Mouse (Mus musculus) A20 (cell line): Measurements from ENCODE around the gene Foxp1.

Source experiments
- DNase-seq: peaks from one replicate; pipeline ENCODE4 v3.0.0-alpha.2; 2011; ENCODE audit warnings: low read depth, low spot score

Gene Foxp1

DNA sequence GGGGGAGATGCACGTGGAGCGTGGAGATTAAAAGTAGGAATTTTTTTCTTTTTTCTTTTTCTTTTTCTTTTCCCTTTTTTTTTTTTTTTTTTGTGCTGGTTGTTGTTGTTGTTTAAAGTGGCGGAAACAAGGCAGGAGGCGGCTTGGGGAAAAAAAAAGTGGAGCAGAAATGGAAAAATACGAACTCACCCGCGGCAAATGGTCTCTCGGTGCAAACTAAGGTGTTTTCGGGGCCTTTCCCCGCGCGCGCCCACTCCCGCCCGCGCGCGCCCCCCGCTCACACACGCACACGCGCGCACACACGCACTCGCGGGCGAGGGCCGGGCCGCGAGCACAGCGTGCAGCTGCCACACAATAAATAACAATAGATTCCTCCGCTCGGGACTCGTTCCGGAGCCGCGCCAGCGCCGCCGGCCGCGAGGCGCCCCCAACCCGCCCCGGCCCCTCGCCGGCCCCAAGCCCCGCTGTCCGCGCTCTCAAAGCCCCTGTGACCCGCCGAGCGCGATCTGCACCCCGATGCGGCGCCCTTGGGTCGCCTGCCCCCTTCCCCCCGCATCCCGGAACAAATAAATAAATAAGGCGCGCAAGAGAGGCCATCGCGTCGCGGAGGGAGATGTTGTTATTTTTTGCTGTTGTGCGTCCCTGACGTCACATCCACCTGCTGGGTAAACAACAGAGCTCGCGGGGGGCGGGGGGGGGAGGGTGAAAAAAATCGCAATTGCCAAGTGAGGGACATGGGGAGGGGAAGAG lies at the start of gene Foxp1:
Foxp1 (minus strand) TSS at position 363 of the 750 bp plus-strand sequence.
- DNase-seq: peak; percentile 96

DNA sequence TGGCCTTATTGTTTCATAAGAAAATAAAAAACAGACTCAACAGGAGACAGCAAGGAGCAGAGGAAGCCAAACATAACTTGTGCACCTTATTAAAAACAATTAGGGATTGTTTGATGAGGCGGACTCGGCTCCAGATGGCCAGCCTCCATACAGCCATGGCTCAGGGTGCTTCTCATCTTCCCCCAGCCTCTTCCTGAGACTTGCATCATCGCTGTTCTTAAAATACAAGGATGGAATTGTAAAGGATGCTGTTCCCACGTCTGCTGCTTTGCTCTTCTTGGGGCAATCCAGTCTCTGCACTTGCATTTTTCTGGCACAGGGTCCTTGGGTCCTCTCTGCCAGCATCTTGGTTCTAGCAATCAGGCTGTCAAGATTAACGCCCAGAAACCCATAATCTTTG lies 49.5 kb upstream of the Foxp1 start:
- no peak for DNase-seq

DNA sequence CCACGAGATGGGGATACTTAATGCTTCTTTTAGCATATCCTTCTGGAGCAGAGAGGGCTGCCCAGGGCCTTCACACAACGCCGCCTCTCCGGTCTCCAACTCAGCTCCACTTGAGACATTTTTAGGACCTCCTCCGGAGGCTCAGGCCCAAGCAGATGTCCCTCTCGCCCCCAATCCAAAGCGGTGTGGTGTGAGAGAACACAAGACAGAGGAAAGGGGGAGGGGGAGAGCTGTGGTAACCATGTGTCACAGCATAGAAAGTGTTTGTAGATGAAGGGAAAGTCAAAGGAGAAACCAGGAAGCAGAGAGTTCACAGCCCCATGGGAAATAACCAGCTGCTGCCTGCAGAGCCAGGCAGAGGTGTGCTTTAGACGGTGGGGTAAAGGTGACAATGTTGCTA lies 44.4 kb upstream of the Foxp1 start:
- DNase-seq: no peak

DNA sequence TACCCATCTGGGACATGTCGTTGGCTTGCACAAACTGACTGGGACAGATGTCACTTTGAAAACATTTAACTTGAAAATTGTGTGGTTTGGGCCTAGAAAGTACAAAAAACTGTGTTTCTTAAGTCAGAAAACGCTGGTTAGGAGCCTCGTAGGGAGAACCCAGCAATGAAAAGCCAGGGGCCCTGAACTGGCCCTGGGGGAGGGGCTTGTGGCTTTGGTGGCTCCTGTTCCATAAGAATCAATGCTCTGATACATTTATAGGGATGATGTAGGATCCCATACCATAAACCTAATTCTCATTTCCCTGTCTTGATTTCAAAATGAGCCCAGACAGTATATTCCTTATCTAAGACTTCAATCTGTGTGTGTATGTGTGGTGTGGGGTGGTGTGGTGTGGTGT lies 42.2 kb upstream of the Foxp1 start:
- no peak for DNase-seq

DNA sequence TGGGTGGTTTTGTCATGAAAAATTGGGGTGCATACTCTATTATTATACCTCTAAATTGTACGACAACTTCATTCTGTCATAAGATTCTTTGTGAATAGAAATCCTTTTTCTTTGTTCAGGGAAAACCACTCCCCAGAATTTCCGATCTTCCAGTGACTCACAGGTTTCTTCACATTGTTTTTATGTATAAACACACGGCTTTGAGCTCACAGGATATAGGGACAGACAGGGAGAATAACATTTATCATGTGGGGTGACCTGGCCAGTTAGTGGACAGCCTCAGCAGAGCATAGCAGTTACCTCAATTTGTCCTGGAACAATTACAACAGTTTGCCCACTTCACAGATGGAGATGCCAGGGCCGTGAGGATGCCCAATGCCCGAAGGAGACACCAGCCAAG lies 34.4 kb upstream of the Foxp1 start:
- DNase-seq: no peak

DNA sequence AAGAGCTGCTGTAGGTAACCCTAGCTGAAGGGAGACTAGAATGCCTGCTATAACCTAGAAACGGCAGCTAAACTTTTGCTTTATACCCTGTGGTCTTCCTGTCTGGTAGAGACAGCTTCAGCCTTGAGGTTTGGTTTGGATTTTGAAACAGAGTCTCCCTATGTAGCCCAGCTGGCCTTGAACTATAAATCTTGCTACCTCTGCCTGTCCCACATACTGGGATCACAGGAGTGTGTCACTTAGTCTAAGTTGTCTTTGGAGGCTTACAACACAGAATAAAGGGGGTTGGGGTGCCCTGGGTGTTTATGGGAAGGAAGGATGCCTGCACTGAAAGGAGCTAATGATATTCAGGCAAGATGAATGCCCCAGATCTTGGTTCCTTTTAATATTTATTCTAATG lies 30.3 kb upstream of the Foxp1 start:
- DNase-seq: no peak

DNA sequence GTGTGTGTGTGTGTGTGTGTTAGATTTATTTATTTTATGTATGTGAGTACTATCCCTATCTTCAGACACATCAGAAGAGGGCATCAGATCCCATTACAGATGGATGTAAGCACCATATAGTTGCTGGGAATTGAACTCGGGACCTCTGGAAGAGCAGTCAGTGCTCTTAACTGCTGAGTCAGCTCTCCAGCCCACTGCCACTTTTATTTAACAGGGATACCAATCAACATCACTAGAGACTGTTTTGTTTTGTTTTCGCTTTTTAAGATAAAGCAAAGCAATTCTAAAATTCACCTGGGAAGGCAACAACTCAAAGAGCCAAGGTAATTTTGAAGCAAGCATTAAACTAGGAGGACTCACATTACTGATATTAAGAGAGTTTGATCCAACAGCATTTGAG lies 23.9 kb upstream of the Foxp1 start:
- DNase-seq: no peak

DNA sequence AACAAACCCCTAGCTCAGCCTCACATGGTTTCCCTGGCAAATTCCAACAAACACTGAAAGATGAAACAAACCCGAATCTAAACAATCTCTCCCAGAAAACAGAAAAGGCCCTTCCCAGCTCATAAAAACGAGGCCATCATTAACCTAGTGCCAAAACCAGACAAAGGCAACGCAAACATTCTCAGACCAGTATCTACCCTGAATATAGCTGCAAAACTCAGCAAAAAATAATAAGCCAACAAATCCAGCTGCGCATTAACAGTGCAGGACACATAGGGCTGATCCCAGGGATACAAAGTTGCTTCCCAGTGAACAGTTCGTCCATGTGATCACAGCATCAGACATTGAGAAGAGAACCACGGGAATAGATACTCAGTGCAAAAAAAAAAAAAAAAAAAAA lies 22.9 kb upstream of the Foxp1 start:
- no peak for DNase-seq

DNA sequence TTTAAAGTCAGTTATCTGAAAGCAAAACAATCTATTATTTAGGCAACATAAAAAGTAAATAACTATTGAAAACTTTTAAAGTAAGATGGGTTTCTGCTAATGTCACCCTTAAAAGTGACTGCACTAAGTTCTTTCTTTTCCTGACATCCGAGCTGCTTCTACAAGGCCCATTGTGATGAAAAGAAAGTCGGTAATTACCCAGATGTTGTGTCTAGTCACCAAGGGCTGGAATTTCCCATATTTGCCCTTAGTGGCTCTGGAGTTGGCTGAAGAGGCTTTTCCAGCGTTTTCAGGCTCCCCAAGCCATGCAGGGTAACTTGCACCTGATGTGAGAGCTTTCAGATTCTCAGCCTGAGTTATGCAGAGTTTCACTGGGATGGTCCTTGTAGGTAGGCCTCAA lies 18.6 kb upstream of the Foxp1 start:
- DNase-seq: no peak

DNA sequence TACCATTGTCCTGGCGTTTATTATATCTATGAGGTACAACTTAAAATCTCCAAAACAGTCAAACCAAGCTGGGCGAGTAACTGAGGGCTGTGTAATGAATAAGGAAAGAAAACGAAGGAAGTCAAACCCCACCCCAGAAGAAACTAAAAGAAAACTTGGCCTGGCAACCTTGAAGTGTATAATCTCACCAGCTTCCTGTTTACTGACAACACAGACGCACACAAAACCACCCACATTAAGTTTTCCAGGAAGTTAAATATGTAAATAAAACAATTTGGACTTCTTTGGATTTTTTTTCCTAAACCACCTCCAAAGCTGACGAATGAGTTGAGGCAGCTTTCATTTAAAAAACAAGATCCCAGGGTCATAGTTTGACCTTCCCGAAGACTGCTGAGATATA lies 18.1 kb upstream of the Foxp1 start:
- DNase-seq: no peak

DNA sequence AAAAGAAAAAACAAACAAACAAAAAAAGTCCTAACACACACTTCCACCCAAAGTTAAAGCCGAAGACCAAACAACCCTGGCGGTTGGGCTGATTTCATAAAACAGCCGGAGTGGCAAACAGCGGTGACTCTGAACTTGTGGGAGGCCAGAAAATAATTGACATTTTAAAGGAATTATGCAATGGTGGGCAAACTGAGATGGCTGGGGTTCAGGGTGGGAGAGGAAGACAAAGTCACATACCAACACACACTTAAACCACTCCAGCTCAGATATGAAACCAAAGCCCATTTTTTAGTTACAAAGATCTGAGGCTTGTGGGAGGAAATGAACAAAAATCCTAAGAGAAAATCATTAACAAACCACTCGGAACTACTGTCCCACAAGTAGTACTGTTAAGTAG lies 17.6 kb upstream of the Foxp1 start:
- no peak for DNase-seq

DNA sequence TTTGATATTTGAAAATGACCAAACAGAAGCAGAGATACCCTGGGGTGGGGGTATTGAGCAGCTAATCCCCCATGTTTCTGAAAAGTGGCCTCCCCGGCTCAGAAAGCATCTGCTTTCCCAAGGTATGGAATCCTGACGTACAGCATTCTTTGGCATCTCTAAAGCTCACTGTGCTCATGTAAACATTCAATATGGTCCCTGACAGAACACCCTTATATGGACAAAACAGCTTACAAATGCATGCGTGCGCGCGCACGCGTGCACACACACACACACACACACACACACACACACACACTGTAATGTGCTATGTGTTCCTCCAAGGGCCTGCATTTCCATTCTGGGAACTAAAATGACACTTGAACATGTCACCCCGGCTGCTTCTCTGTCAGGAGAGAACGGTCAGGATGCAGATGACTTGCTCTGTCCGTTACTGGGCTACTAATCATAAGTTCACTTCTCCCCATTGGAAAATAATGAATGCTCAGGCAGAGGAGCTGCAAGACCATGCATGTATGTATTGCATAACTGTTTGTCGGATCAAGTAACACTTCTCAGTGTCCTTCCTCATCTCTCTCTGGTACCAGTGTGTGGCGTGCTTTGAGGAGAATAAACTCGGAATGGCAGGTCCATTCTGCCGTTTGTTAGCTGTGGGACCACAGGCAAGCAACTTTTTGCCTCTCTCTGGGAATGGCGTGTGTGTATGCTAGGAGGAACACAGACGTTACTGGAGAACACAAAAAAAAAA lies 15.8 kb upstream of the Foxp1 start:
- no peak for DNase-seq

DNA sequence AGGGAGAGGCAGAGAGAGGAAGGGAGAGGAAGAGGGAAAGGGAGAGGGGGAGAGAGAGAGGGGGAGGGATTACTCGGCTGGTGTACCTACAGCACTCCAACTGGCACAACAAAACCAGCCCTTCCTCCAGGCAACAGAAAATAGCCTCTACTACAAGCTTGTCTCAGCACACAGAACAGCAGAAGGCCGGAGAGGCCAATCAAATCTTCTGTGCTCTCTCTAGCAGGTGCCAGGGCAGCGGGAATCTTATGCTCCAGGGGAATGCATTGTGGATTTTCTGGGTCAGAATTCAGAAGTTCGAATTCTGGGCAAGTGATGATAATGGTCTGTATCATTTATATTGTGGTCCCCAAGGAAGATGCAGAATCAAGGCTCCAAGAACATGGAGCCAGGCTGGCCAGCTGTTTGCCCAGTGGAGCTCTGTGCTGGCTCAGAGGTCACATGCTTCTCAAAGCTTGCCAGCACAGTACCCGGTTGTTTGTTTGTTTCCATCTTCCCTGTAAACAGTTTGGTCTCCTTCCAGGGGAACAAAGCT lies 11.8 kb upstream of the Foxp1 start:
- no peak for DNase-seq

DNA sequence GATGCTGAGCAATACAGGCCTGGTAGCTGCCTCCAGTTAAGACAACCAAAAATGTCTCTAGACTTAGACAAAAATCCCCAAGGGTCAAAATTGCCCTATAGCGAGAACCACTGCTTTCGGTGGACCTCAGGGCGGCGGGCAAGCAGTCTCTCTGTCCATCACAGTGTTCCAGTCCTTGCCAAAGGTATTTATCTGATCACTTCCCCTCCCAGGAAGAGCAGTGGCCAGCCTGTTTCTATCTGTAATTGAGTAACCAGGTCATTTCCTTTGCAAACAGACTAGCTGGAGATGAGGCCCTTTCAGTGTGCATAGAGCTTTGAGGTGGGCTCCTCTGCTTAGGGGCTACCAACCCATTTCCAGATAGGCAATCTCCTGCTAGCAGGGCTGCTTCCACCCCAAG lies 9.9 kb upstream of the Foxp1 start:
- DNase-seq: no peak

DNA sequence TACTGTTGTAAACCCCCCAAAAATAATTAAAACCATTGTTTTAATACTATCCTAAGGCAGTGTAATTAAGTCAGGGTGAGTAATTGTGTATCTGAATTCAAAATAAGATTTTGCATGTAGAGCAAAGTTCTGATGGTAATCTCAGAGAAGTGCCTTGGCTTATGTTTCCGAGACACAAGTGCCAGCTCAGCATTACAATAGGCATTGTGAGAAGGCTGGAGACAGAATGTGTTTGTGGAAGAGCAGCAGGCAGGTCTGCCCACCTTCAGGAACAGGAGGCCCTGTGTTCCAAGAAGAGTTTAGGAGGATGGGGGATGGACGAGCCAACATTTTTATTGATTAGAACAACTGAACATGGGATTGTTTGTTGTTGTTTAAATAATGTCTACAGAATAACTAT lies 6.5 kb upstream of the Foxp1 start:
- DNase-seq: no peak

DNA sequence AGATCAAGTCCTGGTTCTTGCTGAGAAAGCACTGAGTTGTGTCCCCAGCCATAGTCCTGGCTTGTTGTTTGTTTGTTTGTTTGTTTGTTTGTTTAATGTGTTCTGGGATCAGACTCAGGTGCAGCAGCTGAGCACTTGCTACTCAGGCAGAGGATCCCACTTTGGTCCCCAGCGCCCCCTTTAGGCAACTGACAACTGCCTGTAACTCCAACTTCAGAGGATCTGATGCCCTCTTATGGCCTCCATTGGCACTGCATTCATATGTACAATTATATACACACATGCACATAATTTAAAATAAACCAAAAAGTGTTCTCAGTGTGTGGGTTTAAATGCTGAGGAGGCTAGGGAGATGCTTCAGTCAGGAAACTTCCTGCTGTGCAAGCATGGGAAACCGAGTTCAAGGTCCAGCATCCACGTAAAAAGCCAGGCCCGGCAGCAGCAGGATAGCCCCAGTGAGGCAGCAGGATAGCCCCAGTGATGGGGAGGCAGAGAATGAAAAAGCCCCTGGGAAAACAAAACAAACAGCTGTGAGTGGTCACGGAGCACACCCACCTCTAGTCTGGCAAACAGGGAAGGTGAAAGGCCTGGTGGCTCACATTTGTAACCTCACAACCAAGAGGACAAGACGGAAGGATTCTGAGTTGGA lies 5.1 kb upstream of the Foxp1 start:
- DNase-seq: no peak

DNA sequence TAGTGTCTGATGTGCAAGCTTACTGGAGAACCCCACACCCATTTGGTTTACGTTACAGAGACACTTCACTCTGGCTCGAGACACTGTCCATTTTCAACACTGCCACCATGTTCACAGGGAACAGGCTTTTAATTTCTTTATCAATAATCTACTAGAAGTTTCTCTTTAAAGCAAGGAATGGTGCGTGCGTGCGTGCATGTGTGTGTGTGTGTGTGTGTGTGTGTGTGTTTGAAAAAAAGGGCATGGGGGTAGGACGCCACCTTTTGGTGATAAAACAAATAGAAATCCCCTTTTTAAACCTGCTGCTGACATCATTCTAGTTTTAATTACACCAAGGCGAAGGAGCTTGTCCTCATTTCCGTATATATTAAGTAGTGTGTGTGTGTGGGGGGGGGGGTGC lies 2.8 kb upstream of the Foxp1 start:
- DNase-seq: peak; percentile 71

DNA sequence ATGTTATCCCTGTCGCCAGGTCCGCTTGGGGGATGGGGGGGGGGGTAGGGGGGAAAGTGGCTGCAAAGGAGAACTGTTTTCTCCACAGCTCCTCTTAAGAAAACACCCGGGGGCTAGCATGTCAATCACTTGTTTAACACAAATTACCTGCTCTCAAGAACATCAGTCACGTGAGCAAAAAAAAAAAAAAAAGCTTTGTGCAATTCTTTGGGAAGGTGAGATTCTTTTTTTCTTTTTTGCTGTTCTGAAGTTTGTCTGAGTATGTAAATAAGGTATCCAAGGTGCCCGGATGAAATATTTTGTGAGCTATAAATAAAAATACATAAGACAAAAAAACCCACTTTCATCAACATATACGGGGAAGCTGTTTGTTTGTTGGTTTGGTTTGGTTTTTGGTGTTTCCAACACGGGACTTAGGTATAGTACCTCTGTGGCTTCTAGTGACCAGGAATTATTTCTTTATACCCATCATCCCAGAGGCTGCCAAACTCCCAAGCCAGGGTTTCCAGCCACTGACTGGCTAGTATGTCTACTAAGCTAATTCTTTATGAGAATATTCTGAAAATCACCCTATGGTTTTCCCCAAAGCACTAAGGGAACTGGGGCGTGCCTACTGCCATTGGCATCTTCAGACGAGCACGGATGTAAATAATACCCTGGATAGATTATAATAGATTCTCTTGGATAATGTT lies 1.3 kb upstream of the Foxp1 start:
- DNase-seq: no peak

DNA sequence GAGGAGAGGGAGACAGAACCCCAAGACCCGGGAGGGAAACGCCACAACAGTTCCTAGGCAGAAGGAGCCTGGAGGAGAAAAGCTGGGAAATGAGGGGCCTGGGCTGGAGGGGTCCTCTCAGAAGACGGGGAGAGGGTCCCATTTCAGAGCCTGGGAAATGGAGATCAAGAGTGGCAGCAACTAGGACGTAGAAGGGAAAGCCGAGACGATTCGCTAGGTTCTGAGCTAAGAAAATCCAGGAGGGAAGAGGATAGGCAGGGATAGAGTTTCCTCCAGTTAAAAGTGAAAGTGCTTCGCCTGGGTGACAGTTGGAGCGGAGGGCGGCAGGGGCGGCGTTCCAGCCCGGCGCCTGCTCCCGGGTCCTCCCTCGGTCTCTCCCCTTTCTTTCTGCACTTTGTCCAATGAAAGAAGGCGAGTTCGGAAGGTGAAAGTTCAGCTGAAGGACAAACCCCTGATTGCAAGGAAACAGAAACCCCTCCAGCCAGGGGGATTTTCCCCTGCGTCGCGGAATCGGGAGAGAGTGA lies 650 bp upstream of the Foxp1 start:
- no peak for DNase-seq

DNA sequence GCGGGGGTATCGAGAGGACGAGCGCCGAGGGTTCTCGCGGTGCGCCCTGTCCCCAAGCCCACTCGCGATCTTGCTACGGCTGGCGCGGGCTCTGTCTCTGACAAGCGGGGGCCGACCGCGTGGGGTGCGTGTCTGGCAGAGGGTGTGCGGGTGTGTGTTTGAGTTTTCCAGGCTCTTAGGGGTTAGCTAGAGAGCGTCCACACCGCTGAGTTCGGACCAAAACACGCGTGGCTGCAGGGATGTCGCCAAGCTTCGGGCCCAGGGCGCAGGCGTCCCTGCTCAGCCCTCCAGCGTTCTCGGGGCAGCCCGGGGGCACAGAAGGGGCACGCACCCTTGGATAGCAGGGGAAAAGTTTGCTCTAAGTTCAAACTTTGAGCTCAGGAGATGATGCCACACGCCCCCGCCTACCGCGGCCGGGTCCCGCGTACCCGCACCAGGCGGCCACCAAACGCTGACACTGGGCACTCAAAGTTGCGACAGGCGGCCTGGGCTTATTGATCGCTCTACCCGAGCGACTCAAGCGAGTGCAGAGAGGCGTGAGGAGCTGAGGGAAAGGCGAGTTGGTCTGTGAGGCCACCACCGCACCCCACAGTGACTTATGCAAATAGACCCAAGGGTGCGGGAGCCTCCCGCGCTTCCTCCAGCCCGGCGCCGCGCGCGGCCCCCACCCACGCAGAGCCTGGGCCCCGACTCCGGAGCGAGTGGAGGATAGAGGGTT lies 721 bp downstream of the Foxp1 start:
- DNase-seq: peak; percentile 83

DNA sequence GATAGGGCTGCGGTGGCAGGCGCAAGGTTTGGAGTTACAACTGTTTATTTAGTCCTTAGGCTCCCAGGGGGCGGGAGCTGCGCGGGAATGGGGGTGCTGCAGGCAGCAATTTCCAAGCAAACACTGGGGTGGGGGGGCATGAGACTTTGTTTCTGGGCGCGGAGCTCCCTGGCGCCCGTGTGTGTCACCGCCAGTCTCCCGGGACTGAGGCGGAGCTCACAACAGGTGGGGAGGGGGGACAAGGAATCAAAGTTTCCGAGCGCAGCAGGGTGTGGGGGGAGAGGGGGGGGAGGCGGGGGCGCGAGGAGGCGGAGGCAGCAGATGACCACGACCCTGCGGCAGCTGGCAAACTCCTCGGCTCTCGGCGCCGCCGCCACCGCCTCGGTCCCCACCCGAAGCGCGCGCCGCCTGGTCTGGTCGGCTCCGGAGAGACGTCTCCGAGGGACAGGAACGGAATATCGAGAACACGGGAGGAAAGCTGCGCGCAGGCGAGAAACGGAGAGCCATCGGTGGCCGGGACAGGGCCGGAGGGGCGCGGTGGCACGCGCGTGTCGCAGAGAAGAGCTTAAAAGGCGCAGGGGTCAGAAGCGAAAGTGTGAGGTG lies 1.4 kb downstream of the Foxp1 start:
- peak; percentile 67 for DNase-seq
